Mouse (Mus musculus) CH12.LX (cell line): Measurements from ENCODE around the gene Klhl7. TPM values are rescaled to one million over a fixed set of nuclear protein-coding genes. Genes with fewer than 3 reads are reported as not detected.

ENCODE experiments used
- DNase-seq: peaks from one replicate; pipeline ENCODE4 v3.0.0-alpha.2; 2013; ENCODE audit errors: extremely low read depth
- H3K27ac ChIP-seq: 2 replicates; pipeline ENCODE4 v1.5.1; 2012; ENCODE audit warnings: low read depth, mild to moderate bottlenecking, control low read depth, moderate library complexity; ENCODE audit not compliant: insufficient read depth
- H3K27me3 ChIP-seq: replicated peaks from 2 replicates; pipeline ENCODE3; 2012; ENCODE audit warnings: inconsistent platforms
- H3K36me3 ChIP-seq, 2 experiments: replicated peaks in 1 of 2; 2 replicates each; pipeline versions ENCODE3 to v1.6.1; 2012; ENCODE audit warnings: inconsistent platforms in 1 of 2, low read length in 1 of 2, mild to moderate bottlenecking in 1 of 2, mixed read lengths in 1 of 2, moderate library complexity in 1 of 2; ENCODE audit not compliant: control insufficient read depth in 1 of 2, insufficient read depth in 1 of 2
- H3K4me1 ChIP-seq, 2 experiments: 2 replicates each; pipeline ENCODE4 v1.6.1; 2012; ENCODE audit warnings: inconsistent platforms in 1 of 2, moderate library complexity in 1 of 2; ENCODE audit not compliant: insufficient read depth in 2 of 2, control insufficient read depth in 1 of 2
- H3K4me2 ChIP-seq: 2 replicates; pipeline ENCODE4 v1.6.1; 2012; ENCODE audit warnings: low read depth, mild to moderate bottlenecking, control low read depth; ENCODE audit not compliant: poor library complexity, insufficient read depth, severe bottlenecking
- H3K4me3 ChIP-seq, 3 experiments: fragments of 150-350 bp in 1 of 3; sonication (generic) in 1 of 3; replicated peaks in 1 of 3; 2 replicates each; pipeline versions ENCODE3 to v1.5.1; 2011 to 2012; ENCODE audit warnings: low read depth in 2 of 3, low read length in 2 of 3, mild to moderate bottlenecking in 2 of 3, moderate library complexity in 2 of 3, control low read depth in 1 of 3, improper control_type of control experiment in 1 of 3, inconsistent platforms in 1 of 3, mixed read lengths in 1 of 3; ENCODE audit not compliant: poor library complexity in 1 of 3
- H3K79me2 ChIP-seq: replicated peaks from 2 replicates; pipeline ENCODE4 v1.6.1; 2012; ENCODE audit warnings: mild to moderate bottlenecking, moderate library complexity; ENCODE audit not compliant: control insufficient read depth, poor library complexity, insufficient read depth, severe bottlenecking; ENCODE audit errors: extremely low read depth
- H3K9ac ChIP-seq: 2 replicates; pipeline ENCODE4 v1.6.1; 2012; ENCODE audit warnings: low read depth, mild to moderate bottlenecking, control low read depth, moderate library complexity; ENCODE audit not compliant: insufficient read depth
- H3K9me3 ChIP-seq: replicated peaks from 2 replicates; pipeline ENCODE3; 2012; ENCODE audit warnings: low read length, inconsistent platforms, mixed read lengths
- CHD1 ChIP-seq: IDR thresholded peaks from 2 replicates; pipeline ENCODE4 v1.6.1; 2012; ENCODE audit warnings: low read depth, low read length, improper control_type of control experiment, inconsistent platforms
- CHD2 ChIP-seq: IDR thresholded peaks from 2 replicates; pipeline ENCODE4 v1.6.1; 2011; ENCODE audit warnings: low read length, improper control_type of control experiment
- CTCF ChIP-seq, 2 experiments: IDR thresholded peaks in 1 of 2; conservative IDR thresholded peaks in 1 of 2; 2 replicates each; pipeline ENCODE4 v1.5.1; 2011 to 2012; ENCODE audit warnings: low read depth in 2 of 2, low read length in 2 of 2, improper control_type of control experiment in 1 of 2, inconsistent platforms in 1 of 2, mild to moderate bottlenecking in 1 of 2, moderate library complexity in 1 of 2
- ELF1 ChIP-seq: IDR thresholded peaks from 2 replicates; pipeline ENCODE4 v1.6.1; 2014; ENCODE audit warnings: low read depth, mild to moderate bottlenecking, inconsistent platforms, low read length, improper control_type of control experiment
- EP300 ChIP-seq: IDR thresholded peaks from 2 replicates; pipeline ENCODE4 v1.6.1; 2011; ENCODE audit warnings: low read length, improper control_type of control experiment
- ETS1 ChIP-seq: conservative IDR thresholded peaks from 2 replicates; pipeline ENCODE4 v1.6.1; 2012; ENCODE audit warnings: low read depth, mild to moderate bottlenecking, inconsistent platforms, low read length, improper control_type of control experiment, moderate library complexity
- HCFC1 ChIP-seq: IDR thresholded peaks from 2 replicates; pipeline ENCODE4 v1.6.1; 2012; ENCODE audit warnings: low read depth, mild to moderate bottlenecking, inconsistent platforms, low read length, improper control_type of control experiment
- IRF4 ChIP-seq: IDR thresholded peaks from 2 replicates; pipeline ENCODE4 v1.6.1; 2014; ENCODE audit warnings: low read depth, mild to moderate bottlenecking, inconsistent platforms, low read length, improper control_type of control experiment
- JUN ChIP-seq: IDR thresholded peaks from 2 replicates; pipeline ENCODE4 v1.6.1; 2011; ENCODE audit warnings: low read depth, mild to moderate bottlenecking, low read length, improper control_type of control experiment, moderate library complexity; ENCODE audit not compliant: insufficient read depth
- JUND ChIP-seq: conservative IDR thresholded peaks from 2 replicates; pipeline ENCODE4 v1.6.1; 2011; ENCODE audit warnings: low read depth, low read length, improper control_type of control experiment
- KAT2A ChIP-seq: IDR thresholded peaks from 2 replicates; pipeline ENCODE4 v1.6.1; 2012; ENCODE audit warnings: low read length, improper control_type of control experiment, inconsistent platforms; ENCODE audit not compliant: insufficient replicate concordance
- MAX ChIP-seq: IDR thresholded peaks from 2 replicates; pipeline ENCODE4 v1.6.1; 2011; ENCODE audit warnings: low read length, improper control_type of control experiment
- MAZ ChIP-seq: IDR thresholded peaks from 2 replicates; pipeline ENCODE4 v1.6.1; 2012; ENCODE audit warnings: low read depth, mild to moderate bottlenecking, inconsistent platforms, low read length, improper control_type of control experiment, moderate library complexity
- MEF2A ChIP-seq: IDR thresholded peaks from 2 replicates; pipeline ENCODE4 v1.6.1; 2014; ENCODE audit warnings: low read depth, mild to moderate bottlenecking, inconsistent platforms, low read length, improper control_type of control experiment, borderline replicate concordance
- MXI1 ChIP-seq: IDR thresholded peaks from 2 replicates; pipeline ENCODE4 v1.6.1; 2011; ENCODE audit warnings: mild to moderate bottlenecking, low read depth, low read length, improper control_type of control experiment
- MYC ChIP-seq: IDR thresholded peaks from 2 replicates; pipeline ENCODE4 v1.6.1; 2011; ENCODE audit warnings: low read depth, mild to moderate bottlenecking, improper control_type of control experiment, low read length
- NELFE ChIP-seq: IDR thresholded peaks from 2 replicates; pipeline ENCODE4 v1.6.1; 2011; ENCODE audit warnings: low read depth, low read length, improper control_type of control experiment
- NRF1 ChIP-seq: IDR thresholded peaks from 2 replicates; pipeline ENCODE4 v1.6.1; 2014; ENCODE audit warnings: low read depth, mild to moderate bottlenecking, inconsistent platforms, low read length, improper control_type of control experiment, moderate library complexity
- POLR2A ChIP-seq: IDR thresholded peaks from 2 replicates; pipeline ENCODE4 v1.6.1; 2011; ENCODE audit warnings: low read depth, mild to moderate bottlenecking, improper control_type of control experiment, low read length
- POLR2AphosphoS2 ChIP-seq: IDR thresholded peaks from 2 replicates; pipeline ENCODE4 v1.6.1; 2011; ENCODE audit warnings: low read depth, low read length, improper control_type of control experiment
- RAD21 ChIP-seq: IDR thresholded peaks from 2 replicates; pipeline ENCODE4 v1.6.1; 2011; ENCODE audit warnings: low read depth, mild to moderate bottlenecking, low read length, improper control_type of control experiment, moderate library complexity
- SIN3A ChIP-seq: IDR thresholded peaks from 2 replicates; pipeline ENCODE4 v1.6.1; 2012; ENCODE audit warnings: low read length, improper control_type of control experiment, inconsistent platforms
- TCF12 ChIP-seq: IDR thresholded peaks from 2 replicates; pipeline ENCODE4 v1.6.1; 2014; ENCODE audit warnings: low read depth, mild to moderate bottlenecking, inconsistent platforms, low read length, improper control_type of control experiment
- USF2 ChIP-seq: conservative IDR thresholded peaks from 2 replicates; pipeline ENCODE4 v1.6.1; 2011; ENCODE audit warnings: low read depth, low read length, improper control_type of control experiment
- ZC3H11A ChIP-seq: IDR thresholded peaks from 2 replicates; pipeline ENCODE4 v1.6.1; 2012; ENCODE audit warnings: low read depth, mild to moderate bottlenecking, inconsistent platforms, low read length, improper control_type of control experiment
- ZKSCAN1 ChIP-seq: IDR thresholded peaks from 2 replicates; pipeline ENCODE4 v1.6.1; 2012; ENCODE audit warnings: low read depth, inconsistent platforms, low read length, improper control_type of control experiment, borderline replicate concordance
- ZNF384 ChIP-seq: IDR thresholded peaks from 2 replicates; pipeline ENCODE4 v1.6.1; 2012; ENCODE audit warnings: low read depth, low read length, improper control_type of control experiment, inconsistent platforms
- dilution Hi-C: fragments of 300-500 bp; cut with MboI; formaldehyde crosslinking; loops from 2 replicates; pipeline ENCODE4 v1.14.3; 2020; ENCODE audit warnings: low sequenced_read_pairs; ENCODE audit not compliant: extremely low pct_unique_long_range_greater_than_20kb, extremely low pct_ligation_motif_present
- in situ Hi-C: fragments of 300-500 bp; cut with MboI; formaldehyde crosslinking; loops from 3 replicates; pipeline ENCODE4 v1.14.3; 2019; ENCODE audit warnings: low sequenced_read_pairs, low pct_ligation_motif_present, low pct_unique_long_range_greater_than_20kb, mixed read lengths
- polyA plus RNA-seq: library from polyadenylated mRNA; unstranded; fragments of >175 nt; gene quantifications from 2 replicates; pipeline ENCODE4 v1.2.1, GENCODE M21; 2012; ENCODE audit warnings: low read depth; ENCODE audit not compliant: insufficient read length
- total RNA-seq, 2 experiments: library from RNA; depleted of rRNA; stranded (reverse); fragments of 300-350 nt in 1 of 2; fragments of >200 nt in 1 of 2; gene quantifications; 2 replicates each; pipeline ENCODE4 v1.2.3; 2012 to 2014

Gene Klhl7
- total RNA-seq (2012; rRNA removed) (20.0 and 20.4 TPM in 2 replicates), total RNA-seq (2014; rRNA removed) (71.4 and 72.1 TPM in 2 replicates), polyA plus RNA-seq (23.2 and 26.5 TPM in 2 replicates)

GRCm38 (mm10) chr5:24100106-24100809 is at the start of gene Klhl7:
Klhl7 (plus strand) TSS chr5:24100605.
- DNase-seq: peak; percentile 86

GRCm38 (mm10) chr5:24051755-24052675 is 48.4 kb upstream of the Klhl7 start:
- H3K27ac ChIP-seq: peak overlapping the region; percentile 24; the same call in 1 of the 2 replicates
- H3K36me3 ChIP-seq: no peaks in the 10 kb centered on the region
- peaks cover 10 to 34% of the 10 kb centered on the region in 2 experiments for H3K4me1 ChIP-seq
- in situ Hi-C loops: loop anchor here (25.0 kb wide), 1 partner anchor 640 kb away; no protein-coding TSS in a partner anchor
- peak overlapping the region; percentile 60 for H3K9ac ChIP-seq
- DNase-seq: peak; percentile 81
- H3K27me3 ChIP-seq: no peaks in the 10 kb centered on the region
- peak overlapping the region in 2 of 3 experiments; percentile 11 to 56 for H3K4me3 ChIP-seq
- H3K79me2 ChIP-seq: no peaks in the 10 kb centered on the region
- peaks cover 7% of the 10 kb centered on the region for H3K9me3 ChIP-seq
- dilution Hi-C loops: no loop called here
- peak overlapping the region; percentile 51 for H3K4me2 ChIP-seq
- TF ChIP-seq TCF12 (0 out of 2 replicates have a peak, but pooled peaks have one; percentile 20), SIN3A (0 out of 2 replicates have a peak, but pooled peaks have one; percentile 23), ELF1 (peak; percentile 71), CTCF (conservative IDR thresholded peaks at IDR 0.05 in 1 of 2, IDR thresholded peaks at IDR 0.05 in 1 of 2; ENCODE audit: low read depth in 2 of 2, low read length in 2 of 2) (no peak), JUN (no peak), NELFE (no peak), USF2 (no peak), POLR2AphosphoS2 (no peak), JUND (no peak), MYC (no peak), ZNF384 (peak; percentile 65), CHD1 (no peak), ZC3H11A (no peak), ETS1 (peak; percentile 11)

More at GRCm38 (mm10) chr5:24100106-24100809, at the start of gene Klhl7:
- Histone ChIP-seq H3K27me3 (no peaks in the 10 kb centered on the region), H3K4me1 (peaks cover 0 to 30% of the 10 kb centered on the region in 2 experiments; a peak in 2 of 4 replicates), H3K9ac (peak within 1 kb of the TSS; percentile 95), H3K4me3 (peak within 1 kb of the TSS; percentile 74 to 78 (median 74)), H3K79me2 (peaks cover 20% of the 10 kb centered on the region), H3K36me3 (peaks cover 0 to 10% of the 10 kb centered on the region in 2 experiments), H3K27ac (peak within 1 kb of the TSS; percentile 30), H3K4me2 (peak within 1 kb of the TSS; percentile 99), H3K9me3 (no peaks in the 10 kb centered on the region)
- TF ChIP-seq MEF2A (no peak), NELFE (peak; percentile 78), NRF1 (peak; percentile 88), KAT2A (no peak), MXI1 (peak; percentile 95), HCFC1 (peak; percentile 79), EP300 (no peak), MAZ (peak; percentile 95), CHD2 (peak; percentile 70), MAX (peak; percentile 36; the same call in 1 of the 2 replicates), IRF4 (peak; percentile 10; the same call in 1 of the 2 replicates), SIN3A (peak; percentile 97), ZKSCAN1 (no peak), JUND (no peak), RAD21 (no peak), USF2 (no peak), CHD1 (no peak), TCF12 (peak; percentile 51), ELF1 (0 out of 2 replicates have a peak, but pooled peaks have one; percentile 15), MYC (0 out of 2 replicates have a peak, but pooled peaks have one; percentile 5), ZNF384 (no peak), POLR2A (peak; percentile 78)
- in situ Hi-C loops: no loop called here
- dilution Hi-C loops: no loop called here
